Mouse (Mus musculus): ENCODE measurements around the gene Rundc1. TPM values are rescaled to one million over a fixed set of nuclear protein-coding genes. Genes with fewer than 3 reads are reported as not detected.
"Not testable (repeated sequence)": the region's sequence is repeated elsewhere in the genome, so short reads cannot be mapped to it uniquely, and the experiment has no call there.

Rundc1 gene
- 17.3 and 17.4 TPM in 2 replicates for polyA plus RNA-seq (2016; fragmentation: Nextera tagmentation; extraction: Ambion mirVana)

DNA sequence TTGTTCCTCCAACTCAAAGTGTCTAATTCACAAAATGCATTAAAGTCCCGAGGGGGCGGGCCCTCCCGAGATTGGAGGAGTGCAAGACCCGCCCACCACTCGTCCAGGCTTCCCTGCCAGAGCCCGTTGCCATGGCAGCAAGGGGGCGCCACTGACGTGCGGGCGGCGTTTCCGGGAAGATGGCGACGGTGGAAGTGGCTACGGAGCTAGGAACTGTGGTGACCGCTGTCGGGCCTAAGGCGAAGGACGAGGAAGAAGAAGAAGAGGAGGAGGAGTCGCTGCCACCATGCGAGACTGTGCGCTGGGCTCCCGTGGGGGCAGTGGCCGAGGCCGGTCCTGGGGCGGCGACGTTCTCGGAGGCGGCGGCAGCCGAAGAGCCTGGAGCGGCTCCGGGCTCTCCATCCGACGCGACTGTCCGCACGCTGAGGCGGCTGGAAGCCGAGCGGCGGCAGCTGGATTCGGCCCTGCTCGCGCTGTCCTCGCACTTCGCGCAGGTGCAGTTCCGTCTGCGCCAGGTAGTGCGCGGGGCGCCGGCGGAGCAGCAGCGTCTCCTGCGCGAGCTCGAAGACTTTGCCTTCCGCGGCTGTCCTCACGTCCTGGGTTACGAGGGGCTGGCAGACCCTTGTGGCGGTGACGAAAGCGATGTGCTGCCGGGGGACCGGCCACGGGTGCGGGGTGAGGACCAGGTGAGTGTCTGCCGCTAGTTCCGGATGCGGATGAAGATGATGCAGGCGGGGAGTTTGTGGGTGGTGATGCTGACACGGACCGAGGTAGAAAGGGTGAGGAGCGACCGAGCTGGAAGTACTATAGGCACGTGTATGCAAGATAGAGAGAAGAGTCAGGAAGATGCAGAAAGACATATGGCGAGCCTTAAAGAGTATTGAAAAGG is at the start of gene Rundc1, which contains the start of gene Ptges3l:
Gene Rundc1, plus strand, starts transcription at position 161 of the 889 bp plus-strand sequence.
Gene Ptges3l, minus strand, starts transcription at position 409 of the 889 bp plus-strand sequence.
- H3K36me3 ChIP-seq = peaks cover 27% of the 10 kb centered on the region
- peak within 1 kb of the TSS; percentile 89 for H3K4me3 ChIP-seq
- no peaks in the 10 kb centered on the region for H3K27me3 ChIP-seq (replicated peaks)
- H3K4me2 ChIP-seq = peak within 1 kb of the TSS; percentile 98
- peaks cover 29% of the 10 kb centered on the region for H3K4me1 ChIP-seq (replicated peaks)
- H3K9me3 ChIP-seq (replicated peaks) = no peaks in the 10 kb centered on the region
- peak; percentile 90 for ATAC-seq (ENCODE audit: insufficient number of reproducible peaks, low FRiP score)
- peak within 1 kb of the TSS; percentile 83 for H3K9ac ChIP-seq
- peak within 1 kb of the TSS; percentile 96 for H3K27ac ChIP-seq (ENCODE audit: poor library complexity, severe bottlenecking)
- under 1% methylated on average over 77 of the region's 81 CpGs for WGBS

DNA sequence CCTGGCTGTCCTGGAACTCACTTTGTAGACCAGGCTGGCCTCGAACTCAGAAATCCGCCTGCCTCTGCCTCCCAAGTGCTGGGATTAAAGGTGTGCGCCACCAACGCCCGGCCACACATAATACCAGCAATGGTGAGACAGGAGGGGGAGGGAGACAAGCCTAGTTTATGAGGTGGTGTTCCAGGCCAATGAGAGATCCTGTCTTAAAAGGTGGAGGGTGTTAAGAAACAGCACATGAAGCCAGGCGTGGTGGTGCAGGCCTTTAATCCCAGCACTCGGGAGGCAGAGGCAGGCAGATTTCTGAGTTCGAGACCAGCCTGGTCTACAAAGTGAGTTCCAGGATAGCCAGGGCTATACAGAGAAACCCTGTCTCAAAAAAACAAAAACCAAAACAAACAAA is 46.7 kb upstream of the Rundc1 start:
- H3K4me1 ChIP-seq (replicated peaks); H3K9ac ChIP-seq; H3K27me3 ChIP-seq (replicated peaks); ATAC-seq (ENCODE audit: insufficient number of reproducible peaks, low FRiP score); H3K27ac ChIP-seq (ENCODE audit: poor library complexity, severe bottlenecking); H3K4me2 ChIP-seq; H3K4me3 ChIP-seq; H3K36me3 ChIP-seq; H3K9me3 ChIP-seq (replicated peaks): not testable (repeated sequence)
- 80% methylated on average over 8 of the region's 8 CpGs for WGBS

- H3K27ac ChIP-seq (ENCODE audit: poor library complexity, severe bottlenecking) = no peak overlapping the region
- H3K4me2 ChIP-seq = no peak overlapping the region
- no peak for ATAC-seq (ENCODE audit: insufficient number of reproducible peaks, low FRiP score)
- H3K4me3 ChIP-seq = no peak overlapping the region
- no peak overlapping the region for H3K9ac ChIP-seq
- H3K36me3 ChIP-seq = no peaks in the 10 kb centered on the region
- H3K9me3 ChIP-seq (replicated peaks) = no peaks in the 10 kb centered on the region
- 66% methylated on average over 6 of the region's 6 CpGs for WGBS
- no peaks in the 10 kb centered on the region for H3K27me3 ChIP-seq (replicated peaks)
- no peaks in the 10 kb centered on the region for H3K4me1 ChIP-seq (replicated peaks)
Measured at GRCm38 (mm10) chr11:101378926-101379325, 46.0 kb upstream of the Rundc1 start.

- Histone ChIP-seq H3K9me3 (replicated peaks) (no peaks in the 10 kb centered on the region), H3K4me2 (no peak overlapping the region), H3K4me3 (no peak overlapping the region), H3K4me1 (replicated peaks) (no peaks in the 10 kb centered on the region), H3K36me3 (no peaks in the 10 kb centered on the region), H3K9ac (no peak overlapping the region), H3K27ac (ENCODE audit: poor library complexity, severe bottlenecking) (no peak overlapping the region), H3K27me3 (replicated peaks) (no peaks in the 10 kb centered on the region)
- WGBS = 18% methylated on average over 4 of the region's 4 CpGs
- no peak for ATAC-seq (ENCODE audit: insufficient number of reproducible peaks, low FRiP score)
Measured at GRCm38 (mm10) chr11:101381817-101382216, 43.1 kb upstream of the Rundc1 start.

DNA sequence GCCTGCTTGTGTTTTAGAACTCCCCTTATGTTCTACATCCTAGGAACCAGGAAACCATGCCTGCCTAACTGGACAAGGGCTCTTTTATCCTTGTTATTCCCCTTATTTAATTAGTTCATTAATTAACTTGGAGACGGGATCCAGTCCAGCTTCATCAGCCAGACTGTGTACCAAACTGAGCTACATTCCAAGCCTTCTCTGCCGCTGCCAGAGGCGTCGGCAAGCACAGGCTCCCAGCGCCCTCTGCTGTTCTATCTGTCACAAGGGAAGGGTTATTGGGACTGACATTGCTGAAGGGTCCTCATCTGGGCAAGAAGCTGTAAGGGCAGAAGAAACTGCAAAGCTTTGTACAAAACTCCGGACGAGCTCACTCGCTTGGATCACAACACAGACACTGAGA is 29.8 kb upstream of the Rundc1 start:
- no peak overlapping the region for H3K4me2 ChIP-seq

GRCm38 (mm10) chr11:101415306-101415705 is 9.6 kb upstream of the Rundc1 start:
- Histone ChIP-seq H3K4me1 (replicated peaks) (peaks cover 9% of the 10 kb centered on the region), H3K27me3 (replicated peaks) (no peaks in the 10 kb centered on the region), H3K4me2 (no peak overlapping the region), H3K9me3 (replicated peaks) (no peaks in the 10 kb centered on the region), H3K9ac (no peak overlapping the region), H3K4me3 (no peak overlapping the region), H3K27ac (ENCODE audit: poor library complexity, severe bottlenecking) (no peak overlapping the region), H3K36me3 (peaks cover 53% of the 10 kb centered on the region)
- ATAC-seq (ENCODE audit: insufficient number of reproducible peaks, low FRiP score) = no peak
- 94% methylated on average over 2 of the region's 2 CpGs for WGBS

More for the DNA sequence above, 29.8 kb upstream of the Rundc1 start:
- H3K4me3 ChIP-seq = no peak overlapping the region
- H3K4me1 ChIP-seq (replicated peaks) = no peaks in the 10 kb centered on the region
- 0 out of 2 replicates have a peak, but pooled peaks cover 4% of the 10 kb centered on the region for H3K9me3 ChIP-seq (replicated peaks)
- H3K36me3 ChIP-seq = no peaks in the 10 kb centered on the region
- H3K27me3 ChIP-seq (replicated peaks) = no peaks in the 10 kb centered on the region
- no peak overlapping the region for H3K27ac ChIP-seq (ENCODE audit: poor library complexity, severe bottlenecking)
- ATAC-seq (ENCODE audit: insufficient number of reproducible peaks, low FRiP score) = no peak
- WGBS = 9% methylated on average over 8 of the region's 8 CpGs
- no peak overlapping the region for H3K9ac ChIP-seq

DNA sequence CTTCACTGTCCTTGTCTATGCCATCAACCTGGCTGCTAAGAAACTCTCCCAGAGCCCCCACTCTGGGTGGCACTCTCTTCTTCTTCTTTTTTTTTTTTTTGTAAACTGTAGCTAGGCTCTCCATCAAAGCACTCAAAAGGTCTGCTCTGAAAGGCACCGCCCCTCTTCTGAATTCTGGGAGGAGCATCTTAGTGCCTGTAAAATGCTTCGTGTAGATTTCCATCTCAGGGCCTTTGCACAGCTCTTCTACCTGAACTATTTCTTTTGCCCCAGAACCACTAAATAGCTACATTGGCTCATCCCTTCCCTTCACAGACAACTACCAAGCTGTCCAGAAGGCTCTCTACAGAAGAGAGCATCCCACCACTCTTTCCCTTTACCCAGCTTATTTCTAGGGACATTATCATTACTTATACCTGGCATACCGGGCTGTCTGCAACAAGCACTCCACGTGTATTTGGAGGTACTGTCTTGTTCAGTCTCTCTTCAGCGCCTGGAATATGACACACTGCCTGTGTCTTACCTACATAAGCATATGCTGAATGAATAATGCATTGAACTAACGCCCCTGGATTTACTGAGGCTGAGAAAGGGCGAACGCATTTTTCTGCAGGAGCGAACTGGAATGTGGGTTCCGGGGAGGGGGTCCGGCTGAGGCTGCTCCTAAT is 8.3 kb upstream of the Rundc1 start:
- 2% methylated on average over 11 of the region's 11 CpGs for WGBS
- no peak for ATAC-seq (ENCODE audit: insufficient number of reproducible peaks, low FRiP score)
- peak overlapping the region; percentile 83 for H3K4me3 ChIP-seq
- H3K4me2 ChIP-seq = peak overlapping the region; percentile 97
- no peaks in the 10 kb centered on the region for H3K9me3 ChIP-seq (replicated peaks)
- H3K27me3 ChIP-seq (replicated peaks) = no peaks in the 10 kb centered on the region
- H3K27ac ChIP-seq (ENCODE audit: poor library complexity, severe bottlenecking) = peak overlapping the region; percentile 56
- peaks cover 9% of the 10 kb centered on the region for H3K4me1 ChIP-seq (replicated peaks)
- H3K9ac ChIP-seq = peak overlapping the region; percentile 94
- H3K36me3 ChIP-seq = peaks cover 49% of the 10 kb centered on the region

- H3K4me1 ChIP-seq (replicated peaks) = peaks cover 15% of the 10 kb centered on the region
- H3K27ac ChIP-seq (ENCODE audit: poor library complexity, severe bottlenecking) = peak within 1 kb of the TSS; percentile 56
- peak within 1 kb of the TSS; percentile 94 for H3K9ac ChIP-seq
- H3K4me3 ChIP-seq = peak within 1 kb of the TSS; percentile 83
- peaks cover 49% of the 10 kb centered on the region for H3K36me3 ChIP-seq
- no peaks in the 10 kb centered on the region for H3K9me3 ChIP-seq (replicated peaks)
- peak; percentile 85 for ATAC-seq (ENCODE audit: insufficient number of reproducible peaks, low FRiP score)
- WGBS = under 1% methylated on average over 45 of the region's 45 CpGs
- H3K27me3 ChIP-seq (replicated peaks) = no peaks in the 10 kb centered on the region
- peak within 1 kb of the TSS; percentile 97 for H3K4me2 ChIP-seq
Measured at GRCm38 (mm10) chr11:101417101-101417855, 7.6 kb upstream of the Rundc1 start, which contains the start of gene Aarsd1. TSS of gene Aarsd1 (minus strand) at chr11:101417615.

GRCm38 (mm10) chr11:101418991-101419390 is 5.9 kb upstream of the Rundc1 start:
- WGBS = 50% methylated on average over 6 of the region's 6 CpGs
- no peak overlapping the region for H3K4me2 ChIP-seq
- no peak overlapping the region for H3K27ac ChIP-seq (ENCODE audit: poor library complexity, severe bottlenecking)
- peaks cover 32% of the 10 kb centered on the region for H3K36me3 ChIP-seq
- no peak overlapping the region for H3K9ac ChIP-seq
- H3K4me3 ChIP-seq = no peak overlapping the region
- no peaks in the 10 kb centered on the region for H3K9me3 ChIP-seq (replicated peaks)
- H3K4me1 ChIP-seq (replicated peaks) = peaks cover 22% of the 10 kb centered on the region
- no peak for ATAC-seq (ENCODE audit: insufficient number of reproducible peaks, low FRiP score)
- H3K27me3 ChIP-seq (replicated peaks) = no peaks in the 10 kb centered on the region

DNA sequence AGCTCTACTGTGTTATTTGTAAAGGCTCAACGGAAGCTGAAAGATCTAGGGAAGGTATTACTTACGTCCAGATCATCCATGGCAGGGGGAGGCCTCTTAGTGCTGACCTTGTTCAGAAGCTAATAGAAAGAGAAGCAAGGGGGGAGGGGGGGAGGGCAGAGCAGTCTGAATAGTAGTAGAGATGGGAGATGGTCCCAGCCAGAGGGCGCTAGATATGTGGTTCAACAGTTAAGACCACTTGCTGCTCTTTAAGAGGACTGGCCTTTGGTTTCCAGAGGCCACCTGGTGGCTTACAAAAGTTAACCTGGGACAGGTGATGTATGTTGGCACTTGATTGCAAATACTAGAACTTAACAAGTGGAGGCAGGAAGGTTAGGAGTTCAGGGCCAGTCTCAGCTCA is 5.3 kb upstream of the Rundc1 start:
- no peak for ATAC-seq (ENCODE audit: insufficient number of reproducible peaks, low FRiP score)
- peaks cover 30% of the 10 kb centered on the region for H3K36me3 ChIP-seq
- no peak overlapping the region for H3K9ac ChIP-seq
- H3K9me3 ChIP-seq (replicated peaks) = no peaks in the 10 kb centered on the region
- 39% methylated on average over 3 of the region's 3 CpGs for WGBS
- no peak overlapping the region for H3K27ac ChIP-seq (ENCODE audit: poor library complexity, severe bottlenecking)
- peaks cover 22% of the 10 kb centered on the region for H3K4me1 ChIP-seq (replicated peaks)
- H3K4me3 ChIP-seq = no peak overlapping the region
- no peaks in the 10 kb centered on the region for H3K27me3 ChIP-seq (replicated peaks)
- no peak overlapping the region for H3K4me2 ChIP-seq

- 91% methylated on average over 5 of the region's 5 CpGs for WGBS
- Histone ChIP-seq H3K4me3 (no peak overlapping the region), H3K27ac (ENCODE audit: poor library complexity, severe bottlenecking) (no peak overlapping the region), H3K27me3 (replicated peaks) (no peaks in the 10 kb centered on the region), H3K9ac (no peak overlapping the region), H3K9me3 (replicated peaks) (no peaks in the 10 kb centered on the region), H3K4me2 (no peak overlapping the region), H3K36me3 (peaks cover 30% of the 10 kb centered on the region), H3K4me1 (replicated peaks) (peaks cover 22% of the 10 kb centered on the region)
- no peak for ATAC-seq (ENCODE audit: insufficient number of reproducible peaks, low FRiP score)
Measured at GRCm38 (mm10) chr11:101420148-101420547, 4.7 kb upstream of the Rundc1 start.
